Mouse (Mus musculus): ENCODE results near the gene Nfib.

GRCm38 (mm10) chr4:82508281-82508687, 197.3 kb downstream of the Nfib start:
- no peak for TF ChIP-seq CTCF (IDR thresholded peaks at IDR 0.05; ENCODE audit: insufficient read depth, low read length)
- no peak for TF ChIP-seq POLR2A (IDR thresholded peaks at IDR 0.05; ENCODE audit: borderline replicate concordance, extremely low read depth, low read depth, low read length)

All from lung, adult 2 months (tissue).